Mouse (Mus musculus) B cell, adult 62 days (primary cell): ENCODE measurements around the gene Pelp1. TPM values are rescaled to one million over a fixed set of nuclear protein-coding genes. Genes with fewer than 3 reads are reported as not detected.

Source experiments
- total RNA-seq: library from RNA; stranded (reverse); gene quantifications from 4 replicates; pipeline ENCODE4 v1.2.4, GENCODE M21; 2023

The Pelp1 gene
- 26.2 to 28.3 TPM (median 27.4 TPM) in 4 replicates for total RNA-seq

GRCm38 (mm10) chr11:70409594-70410296 lies at the start of gene Pelp1:
Gene Pelp1, minus strand, starts transcription at chr11:70410031.

GRCm38 (mm10) chr11:70458688-70459600 lies 49.1 kb upstream of the Pelp1 start, which contains the start of gene Zmynd15:
Gene Zmynd15, plus strand, starts transcription at chr11:70459433.

GRCm38 (mm10) chr11:70451797-70452498 lies 42.1 kb upstream of the Pelp1 start, which contains the start of gene Med11:
Gene Med11, plus strand, starts transcription at chr11:70451919.

GRCm38 (mm10) chr11:70432048-70432894 lies 22.4 kb upstream of the Pelp1 start, which contains the start of gene Arrb2:
Gene Arrb2, plus strand, starts transcription at chr11:70432635.

GRCm38 (mm10) chr11:70351868-70352267 lies 58.0 kb downstream of the Pelp1 start, which contains the start of gene Alox15:
Gene Alox15, minus strand, starts transcription at chr11:70352031.

Other genes with a start within 250 kb of the Pelp1 start
- not detected in 4 replicates for gene Slc16a11, start 197.3 kb downstream of the Pelp1 start, total RNA-seq
- 2.3 to 6.7 TPM (median 2.5 TPM) in 4 replicates for gene Slc16a13, start 189.0 kb downstream of the Pelp1 start, total RNA-seq
- 0.38 to 0.97 TPM (median 0.72 TPM) in 3 of 4 replicates, not detected in the other for gene Bcl6b, start 180.2 kb downstream of the Pelp1 start, total RNA-seq
- 58.0 to 66.5 TPM (median 65.5 TPM) in 4 replicates for gene 0610010K14Rik, start 172.1 kb downstream of the Pelp1 start, total RNA-seq
- 1.9 to 7.8 TPM (median 4.1 TPM) in 4 replicates for gene Gm21988, start 170.2 kb downstream of the Pelp1 start, total RNA-seq
- 56.1 to 99.7 TPM (median 83.1 TPM) in 4 replicates for gene Rnasek, start 170.2 kb downstream of the Pelp1 start, total RNA-seq
- 0.18 to 0.31 TPM (median 0.26 TPM) in 3 of 4 replicates, not detected in the other for gene Alox12, start 154.7 kb downstream of the Pelp1 start, total RNA-seq
- not detected in 4 replicates for gene Alox12e, start 87.4 kb downstream of the Pelp1 start, total RNA-seq
- gene Alox15, start 58.0 kb downstream of the Pelp1 start, total RNA-seq, result 2.2 TPM in 1 of 4 replicates, not detected in the others
- 96.8 to 105 TPM (median 102 TPM) in 4 replicates for gene Arrb2, start 22.6 kb upstream of the Pelp1 start, total RNA-seq
- 41.2 to 54.4 TPM (median 43.1 TPM) in 4 replicates for gene Med11, start 41.9 kb upstream of the Pelp1 start, total RNA-seq
- gene Zmynd15, start 49.4 kb upstream of the Pelp1 start, total RNA-seq, result 0.41 to 3.1 TPM (median 0.87 TPM) in 4 replicates
- gene Cxcl16, start 50.0 kb upstream of the Pelp1 start, total RNA-seq, result 8.6 to 11.2 TPM (median 9.8 TPM) in 4 replicates
- not detected in 4 replicates for gene Tm4sf5, start 95.2 kb upstream of the Pelp1 start, total RNA-seq
- gene Vmo1, start 104.6 kb upstream of the Pelp1 start, total RNA-seq, result not detected in 4 replicates
- not detected in 4 replicates for gene Gltpd2, start 109.2 kb upstream of the Pelp1 start, total RNA-seq
- 123 to 130 TPM (median 128 TPM) in 4 replicates for gene Psmb6, start 115.3 kb upstream of the Pelp1 start, total RNA-seq
- gene Gm40193, start 122.9 kb upstream of the Pelp1 start, total RNA-seq, result not detected in 4 replicates
- 3.6 to 6.9 TPM (median 4.8 TPM) in 4 replicates for gene Pld2, start 130.0 kb upstream of the Pelp1 start, total RNA-seq
- gene Mink1, start 152.8 kb upstream of the Pelp1 start, total RNA-seq, result 83.2 to 99.3 TPM (median 92.6 TPM) in 4 replicates
- gene 4930544D05Rik, start 205.8 kb upstream of the Pelp1 start, total RNA-seq, result not detected in 4 replicates
- 2.2 TPM in 1 of 4 replicates, not detected in the others for gene Chrne, start 209.2 kb upstream of the Pelp1 start, total RNA-seq
- gene Gp1ba, start 229.1 kb upstream of the Pelp1 start, total RNA-seq, result not detected in 4 replicates
- gene Rnf167, start 237.2 kb upstream of the Pelp1 start, total RNA-seq, result 191 to 209 TPM (median 198 TPM) in 4 replicates
- gene Slc25a11, start 237.4 kb upstream of the Pelp1 start, total RNA-seq, result 63.0 to 77.8 TPM (median 66.3 TPM) in 4 replicates
- 1,311 to 1,415 TPM (median 1,337 TPM) in 4 replicates for gene Pfn1, start 244.6 kb upstream of the Pelp1 start, total RNA-seq
- 27.9 to 35.0 TPM (median 31.9 TPM) in 4 replicates for gene Eno3, start 247.2 kb upstream of the Pelp1 start, total RNA-seq